Mouse (Mus musculus): ENCODE results near the gene Fam241b. TPM values are rescaled to one million over a fixed set of nuclear protein-coding genes. Genes with fewer than 3 reads are reported as not detected.

Gene Fam241b
- polyA plus RNA-seq (2015; fragmentation: Nextera tagmentation; extraction: Ambion mirVana), result 110 and 118 TPM in 2 replicates

DNA sequence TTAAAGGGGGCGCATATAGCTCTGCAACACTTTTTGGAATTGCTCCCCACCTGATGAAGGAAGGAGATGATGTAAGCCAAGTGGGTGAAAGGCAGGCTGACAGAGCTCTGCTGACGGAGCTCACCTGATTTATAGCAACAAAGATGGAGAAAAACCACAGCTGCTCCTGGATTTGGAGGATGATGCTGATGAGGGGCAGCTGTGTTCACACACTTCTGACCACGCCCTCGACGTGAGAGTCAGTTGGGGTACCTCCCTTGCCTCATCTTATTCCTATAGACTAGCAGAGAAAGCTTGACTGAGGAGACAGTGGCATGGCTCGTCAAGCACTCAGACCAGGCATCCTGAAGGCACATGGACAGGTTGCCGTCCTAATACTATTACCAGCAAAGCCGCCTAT lies at the start of gene Fam241b:
TSS of gene Fam241b (minus strand) at position 101 of the 400 bp plus-strand sequence.
- no peak within 1 kb of the TSS for H3K4me2 ChIP-seq (replicated peaks)
- ATAC-seq, result no peak
- H3K27ac ChIP-seq, result no peak within 1 kb of the TSS
- no peak within 1 kb of the TSS for H3K4me3 ChIP-seq (replicated peaks)
- H3K36me3 ChIP-seq, result no peaks in the 10 kb centered on the region
- 71% methylated on average over 8 of the region's 8 CpGs for WGBS
- no peak within 1 kb of the TSS for H3K9ac ChIP-seq (replicated peaks)
- no peaks in the 10 kb centered on the region for H3K4me1 ChIP-seq (replicated peaks)
- H3K27me3 ChIP-seq, result peaks cover 16% of the 10 kb centered on the region
- H3K9me3 ChIP-seq, result no peaks in the 10 kb centered on the region

GRCm38 (mm10) chr10:62192701-62193157 lies 49.0 kb upstream of the Fam241b start:
- H3K27ac ChIP-seq, result no peak overlapping the region
- ATAC-seq, result no peak

DNA sequence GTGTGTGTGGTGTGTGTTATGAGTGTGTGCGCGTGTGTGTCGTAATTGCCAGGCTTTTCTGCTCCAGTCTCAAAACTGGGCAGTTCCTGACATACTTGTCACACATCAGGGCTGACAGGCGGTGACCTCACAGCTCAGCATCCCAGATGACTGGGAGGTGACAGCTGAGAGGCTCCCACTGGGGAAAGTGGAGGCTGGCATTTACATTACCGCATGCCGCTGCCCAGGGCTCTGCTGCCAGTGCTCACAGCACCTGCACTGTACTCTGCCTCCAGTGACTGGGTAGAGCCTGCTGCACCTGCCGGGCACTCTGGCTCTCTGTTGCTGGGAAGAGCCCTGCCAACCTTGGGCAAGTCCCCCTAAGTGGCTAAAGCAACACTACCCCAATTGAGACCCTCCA lies 47.1 kb upstream of the Fam241b start:
- WGBS, result 93% methylated on average over 7 of the region's 7 CpGs
- H3K4me2 ChIP-seq (replicated peaks), result no peak overlapping the region
- H3K27me3 ChIP-seq, result 0 out of 2 replicates have a peak, but pooled peaks cover 6% of the 10 kb centered on the region
- H3K36me3 ChIP-seq, result no peaks in the 10 kb centered on the region
- 0 out of 2 replicates have a peak, but pooled peaks cover 8% of the 10 kb centered on the region for H3K4me1 ChIP-seq (replicated peaks)
- no peak for ATAC-seq
- no peak overlapping the region for H3K4me3 ChIP-seq (replicated peaks)
- H3K9ac ChIP-seq (replicated peaks), result 0 out of 2 replicates have a peak overlapping the region, but pooled peaks have one; percentile 3
- H3K27ac ChIP-seq, result no peak overlapping the region
- H3K9me3 ChIP-seq, result no peaks in the 10 kb centered on the region

More at GRCm38 (mm10) chr10:62192701-62193157, 49.0 kb upstream of the Fam241b start:
- 0 out of 2 replicates have a peak, but pooled peaks cover 8% of the 10 kb centered on the region for H3K4me1 ChIP-seq (replicated peaks)
- H3K9ac ChIP-seq (replicated peaks), result no peak overlapping the region
- no peaks in the 10 kb centered on the region for H3K36me3 ChIP-seq
- no peaks in the 10 kb centered on the region for H3K27me3 ChIP-seq
- H3K4me3 ChIP-seq (replicated peaks), result no peak overlapping the region
- no peaks in the 10 kb centered on the region for H3K9me3 ChIP-seq
- no peak overlapping the region for H3K4me2 ChIP-seq (replicated peaks)
- 73% methylated on average over 9 of the region's 9 CpGs for WGBS

- ATAC-seq, result no peak
- Histone ChIP-seq H3K4me2 (replicated peaks) (no peak overlapping the region), H3K27ac (no peak overlapping the region), H3K4me1 (replicated peaks) (0 out of 2 replicates have a peak, but pooled peaks cover 5% of the 10 kb centered on the region), H3K9me3 (no peaks in the 10 kb centered on the region), H3K9ac (replicated peaks) (no peak overlapping the region), H3K36me3 (no peaks in the 10 kb centered on the region), H3K4me3 (replicated peaks) (no peak overlapping the region), H3K27me3 (0 out of 2 replicates have a peak, but pooled peaks cover 9% of the 10 kb centered on the region)
- whole genome bisulfite sequencing, result 87% methylated on average over 4 of the region's 4 CpGs
Measured at GRCm38 (mm10) chr10:62189910-62190309, 46.2 kb upstream of the Fam241b start.

DNA sequence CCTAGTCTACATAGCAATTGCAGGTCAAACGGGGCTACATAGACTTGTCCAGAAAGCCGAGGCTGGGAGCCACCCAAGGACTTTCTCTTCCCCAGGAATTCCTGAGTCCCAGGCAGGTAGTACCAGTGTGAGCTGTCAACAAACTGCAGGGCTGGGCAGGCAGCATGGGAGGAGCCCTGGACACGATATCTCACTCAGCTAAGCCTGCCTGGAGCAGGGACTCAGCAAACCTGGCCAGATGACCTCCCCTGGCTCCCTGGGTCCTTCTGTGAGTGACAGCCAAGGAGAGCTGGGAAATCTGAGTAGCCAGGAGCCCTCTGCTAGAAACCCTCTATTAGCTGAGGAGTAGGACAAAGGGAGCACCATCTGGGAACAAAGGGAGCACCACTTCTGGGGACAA lies 45.6 kb upstream of the Fam241b start:
- no peak for ATAC-seq
- H3K36me3 ChIP-seq, result no peaks in the 10 kb centered on the region
- no peaks in the 10 kb centered on the region for H3K9me3 ChIP-seq
- H3K27ac ChIP-seq, result no peak overlapping the region
- no peak overlapping the region for H3K4me3 ChIP-seq (replicated peaks)
- no peak overlapping the region for H3K4me2 ChIP-seq (replicated peaks)
- 0 out of 2 replicates have a peak, but pooled peaks cover 10% of the 10 kb centered on the region for H3K27me3 ChIP-seq
- no peak overlapping the region for H3K9ac ChIP-seq (replicated peaks)
- H3K4me1 ChIP-seq (replicated peaks), result 0 out of 2 replicates have a peak, but pooled peaks cover 3% of the 10 kb centered on the region
- WGBS, result 76% methylated on average over 3 of the region's 3 CpGs

DNA sequence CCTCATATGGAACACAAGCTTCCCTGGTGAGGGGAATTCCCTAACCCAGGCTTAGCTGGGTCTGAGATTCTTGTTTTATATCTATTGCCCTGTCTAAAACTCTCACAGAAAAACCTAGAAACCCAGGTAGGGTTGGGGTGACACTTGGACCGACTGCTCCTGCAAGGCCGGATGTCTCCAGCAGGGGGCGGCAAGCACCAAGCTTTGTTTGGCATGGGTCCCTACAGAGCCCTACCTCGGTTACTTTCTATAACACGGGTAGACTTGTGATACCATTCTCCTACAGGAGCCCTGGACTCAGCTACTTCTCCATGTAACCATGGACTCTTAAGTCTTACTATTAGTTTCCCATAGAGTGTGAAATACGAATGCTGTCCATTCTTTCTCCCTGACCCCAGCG lies 43.2 kb upstream of the Fam241b start:
- peaks cover 21% of the 10 kb centered on the region for H3K27me3 ChIP-seq
- H3K9ac ChIP-seq (replicated peaks), result no peak overlapping the region
- no peak overlapping the region for H3K4me3 ChIP-seq (replicated peaks)
- H3K36me3 ChIP-seq, result no peaks in the 10 kb centered on the region
- no peak overlapping the region for H3K4me2 ChIP-seq (replicated peaks)
- no peaks in the 10 kb centered on the region for H3K9me3 ChIP-seq
- no peaks in the 10 kb centered on the region for H3K4me1 ChIP-seq (replicated peaks)
- whole genome bisulfite sequencing, result 23% methylated on average over 7 of the region's 7 CpGs
- peak; percentile 61 for ATAC-seq
- H3K27ac ChIP-seq, result no peak overlapping the region

DNA sequence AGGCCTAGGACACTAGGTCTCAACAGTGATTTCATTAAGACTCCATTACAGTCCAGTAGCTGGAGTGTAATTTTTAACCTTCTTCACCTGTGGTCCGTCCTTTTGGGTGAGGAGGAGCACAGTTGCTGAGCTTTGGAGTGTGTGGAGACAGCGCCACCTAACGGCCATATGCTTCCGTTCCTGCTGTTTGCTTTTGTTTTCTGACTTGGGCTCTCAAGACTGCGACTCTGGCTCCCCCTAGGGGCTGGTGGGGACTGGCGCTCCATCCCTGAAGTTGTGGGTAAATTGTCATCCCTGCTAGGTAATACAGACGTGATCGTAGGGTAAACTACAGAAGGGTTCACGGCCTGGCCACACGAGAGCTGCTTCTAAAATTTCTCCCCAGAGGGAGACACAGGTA lies 39.3 kb upstream of the Fam241b start:
- Histone ChIP-seq H3K27me3 (peaks cover 42% of the 10 kb centered on the region), H3K36me3 (no peaks in the 10 kb centered on the region), H3K4me3 (replicated peaks) (no peak overlapping the region), H3K27ac (no peak overlapping the region), H3K9me3 (no peaks in the 10 kb centered on the region; the same call in 1 of the 2 replicates), H3K4me2 (replicated peaks) (no peak overlapping the region), H3K4me1 (replicated peaks) (no peaks in the 10 kb centered on the region), H3K9ac (replicated peaks) (no peak overlapping the region)
- ATAC-seq, result peak; percentile 71
- WGBS, result 3% methylated on average over 10 of the region's 10 CpGs

DNA sequence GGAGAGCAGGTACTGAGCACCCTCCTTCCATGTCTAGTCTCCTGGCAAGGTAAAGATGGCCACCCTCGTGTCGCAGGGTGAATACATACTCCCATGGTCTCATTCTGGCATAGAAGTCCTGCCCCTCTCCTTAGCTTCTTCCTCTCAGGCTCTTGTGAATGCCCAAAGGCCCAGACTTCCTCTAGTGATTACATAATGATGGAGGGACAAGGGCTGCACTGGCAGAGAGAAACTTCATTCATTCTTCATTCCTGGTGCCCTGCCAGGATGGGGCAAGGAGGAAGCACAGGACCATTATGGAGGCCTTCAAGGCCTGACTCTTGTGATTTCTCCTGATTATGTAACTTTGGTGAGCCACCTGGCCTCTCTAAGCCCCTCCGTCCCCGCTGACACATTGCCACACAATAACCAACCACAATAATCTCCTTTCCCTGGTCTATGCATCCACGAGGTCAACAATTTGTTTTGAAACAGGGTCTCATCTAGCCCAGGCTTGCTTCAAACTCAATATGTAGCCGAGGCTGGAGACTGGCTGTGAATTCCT lies 38.8 kb upstream of the Fam241b start:
- 72% methylated on average over 6 of the region's 6 CpGs for WGBS
- no peak overlapping the region for H3K27ac ChIP-seq
- H3K9ac ChIP-seq (replicated peaks), result no peak overlapping the region
- H3K27me3 ChIP-seq, result peaks cover 47% of the 10 kb centered on the region
- H3K4me1 ChIP-seq (replicated peaks), result no peaks in the 10 kb centered on the region
- H3K36me3 ChIP-seq, result no peaks in the 10 kb centered on the region
- H3K4me2 ChIP-seq (replicated peaks), result no peak overlapping the region
- no peak overlapping the region for H3K4me3 ChIP-seq (replicated peaks)
- peak; percentile 41 for ATAC-seq
- no peaks in the 10 kb centered on the region; the same call in 1 of the 2 replicates for H3K9me3 ChIP-seq

- Histone ChIP-seq H3K36me3 (no peaks in the 10 kb centered on the region), H3K27ac (no peak overlapping the region), H3K9me3 (no peaks in the 10 kb centered on the region; the same call in 1 of the 2 replicates), H3K4me3 (replicated peaks) (no peak overlapping the region), H3K9ac (replicated peaks) (no peak overlapping the region), H3K4me1 (replicated peaks) (no peaks in the 10 kb centered on the region), H3K4me2 (replicated peaks) (no peak overlapping the region), H3K27me3 (peaks cover 55% of the 10 kb centered on the region)
- WGBS, result 41% methylated on average over 3 of the region's 3 CpGs
- ATAC-seq, result no peak
Measured at GRCm38 (mm10) chr10:62181701-62182100, 38.0 kb upstream of the Fam241b start.

DNA sequence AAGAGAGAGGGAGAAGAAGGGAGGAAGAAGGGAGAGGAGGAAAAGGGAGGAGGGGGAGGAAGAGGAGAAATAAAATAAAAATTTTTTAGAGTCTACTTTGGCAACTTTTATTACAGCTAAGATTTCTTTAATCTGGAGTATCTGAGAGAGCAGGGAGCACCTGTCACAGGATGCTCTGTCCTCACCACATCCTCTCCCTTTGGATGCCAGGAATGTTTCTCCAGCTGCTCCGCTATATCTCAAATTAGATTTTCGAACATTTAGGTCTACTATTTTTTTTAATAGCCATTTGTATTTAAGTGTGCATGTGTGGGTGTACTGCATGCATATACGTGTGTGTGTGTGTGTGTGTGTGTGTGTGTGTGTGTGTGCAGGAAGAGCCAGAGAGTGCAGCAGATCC lies 36.2 kb upstream of the Fam241b start:
- Histone ChIP-seq H3K4me3 (replicated peaks) (no peak overlapping the region), H3K4me2 (replicated peaks) (no peak overlapping the region), H3K27me3 (peaks cover 64% of the 10 kb centered on the region), H3K9me3 (no peaks in the 10 kb centered on the region; the same call in 1 of the 2 replicates), H3K27ac (no peak overlapping the region), H3K4me1 (replicated peaks) (peaks cover 3% of the 10 kb centered on the region), H3K9ac (replicated peaks) (no peak overlapping the region), H3K36me3 (no peaks in the 10 kb centered on the region)
- WGBS, result 95% methylated on average over 3 of the region's 3 CpGs
- no peak for ATAC-seq

- no peak overlapping the region for H3K27ac ChIP-seq
- H3K9me3 ChIP-seq, result no peaks in the 10 kb centered on the region; the same call in 1 of the 2 replicates
- peaks cover 25% of the 10 kb centered on the region for H3K4me1 ChIP-seq (replicated peaks)
- no peaks in the 10 kb centered on the region for H3K36me3 ChIP-seq
- ATAC-seq, result peak; percentile 83
- peaks cover 69% of the 10 kb centered on the region for H3K27me3 ChIP-seq
- H3K4me2 ChIP-seq (replicated peaks), result no peak overlapping the region; the same call in 1 of the 2 replicates
- no peak overlapping the region for H3K9ac ChIP-seq (replicated peaks)
- no peak overlapping the region for H3K4me3 ChIP-seq (replicated peaks)
- 16% methylated on average over 15 of the region's 15 CpGs for WGBS
Measured at GRCm38 (mm10) chr10:62174533-62175313, 31.0 kb upstream of the Fam241b start.

- peak; percentile 29; the same call in 1 of the 2 replicates for ATAC-seq
- H3K27me3 ChIP-seq, result peaks cover 74% of the 10 kb centered on the region
- H3K4me1 ChIP-seq (replicated peaks), result peaks cover 25% of the 10 kb centered on the region
- H3K4me3 ChIP-seq (replicated peaks), result no peak overlapping the region
- no peaks in the 10 kb centered on the region; the same call in 1 of the 2 replicates for H3K9me3 ChIP-seq
- H3K9ac ChIP-seq (replicated peaks), result no peak overlapping the region
- no peak overlapping the region for H3K27ac ChIP-seq
- WGBS, result 13% methylated on average over 9 of the region's 9 CpGs
- H3K4me2 ChIP-seq (replicated peaks), result no peak overlapping the region
- H3K36me3 ChIP-seq, result no peaks in the 10 kb centered on the region
Measured at GRCm38 (mm10) chr10:62173941-62174448, 30.3 kb upstream of the Fam241b start.
